Mouse (Mus musculus) E14TG2a.4 (cell line): ENCODE results near the gene Dlec1.

Experiments
- H3K27me3 ChIP-seq: 2 replicates; pipeline ENCODE4 v1.6.1; 2014; ENCODE audit warnings: low read length, control low read depth; ENCODE audit not compliant: insufficient read depth
- H3K36me3 ChIP-seq: 2 replicates; pipeline ENCODE4 v1.6.1; 2014; ENCODE audit warnings: low read length, control low read depth; ENCODE audit not compliant: insufficient read depth
- H3K4me1 ChIP-seq: replicated peaks from 2 replicates; pipeline ENCODE4 v1.6.1; 2014; ENCODE audit warnings: low read depth, low read length, control low read depth
- H3K4me3 ChIP-seq: replicated peaks from 2 replicates; pipeline ENCODE4 v1.5.1; 2014; ENCODE audit warnings: mild to moderate bottlenecking, low read length
- H3K9me3 ChIP-seq: 2 replicates; pipeline ENCODE4 v1.6.1; 2014; ENCODE audit warnings: low read length, control low read depth
- CTCF ChIP-seq: conservative IDR thresholded peaks from 2 replicates; pipeline ENCODE4 v1.5.1; 2014; ENCODE audit warnings: low read length
- NANOG ChIP-seq: IDR thresholded peaks from 2 replicates; pipeline ENCODE4 v1.6.1; 2014; ENCODE audit warnings: borderline replicate concordance, low read length, mixed read lengths
- POU5F1 ChIP-seq: IDR thresholded peaks from 2 replicates; pipeline ENCODE4 v1.6.1; 2014; ENCODE audit warnings: low read length, borderline replicate concordance

Gene Dlec1

DNA sequence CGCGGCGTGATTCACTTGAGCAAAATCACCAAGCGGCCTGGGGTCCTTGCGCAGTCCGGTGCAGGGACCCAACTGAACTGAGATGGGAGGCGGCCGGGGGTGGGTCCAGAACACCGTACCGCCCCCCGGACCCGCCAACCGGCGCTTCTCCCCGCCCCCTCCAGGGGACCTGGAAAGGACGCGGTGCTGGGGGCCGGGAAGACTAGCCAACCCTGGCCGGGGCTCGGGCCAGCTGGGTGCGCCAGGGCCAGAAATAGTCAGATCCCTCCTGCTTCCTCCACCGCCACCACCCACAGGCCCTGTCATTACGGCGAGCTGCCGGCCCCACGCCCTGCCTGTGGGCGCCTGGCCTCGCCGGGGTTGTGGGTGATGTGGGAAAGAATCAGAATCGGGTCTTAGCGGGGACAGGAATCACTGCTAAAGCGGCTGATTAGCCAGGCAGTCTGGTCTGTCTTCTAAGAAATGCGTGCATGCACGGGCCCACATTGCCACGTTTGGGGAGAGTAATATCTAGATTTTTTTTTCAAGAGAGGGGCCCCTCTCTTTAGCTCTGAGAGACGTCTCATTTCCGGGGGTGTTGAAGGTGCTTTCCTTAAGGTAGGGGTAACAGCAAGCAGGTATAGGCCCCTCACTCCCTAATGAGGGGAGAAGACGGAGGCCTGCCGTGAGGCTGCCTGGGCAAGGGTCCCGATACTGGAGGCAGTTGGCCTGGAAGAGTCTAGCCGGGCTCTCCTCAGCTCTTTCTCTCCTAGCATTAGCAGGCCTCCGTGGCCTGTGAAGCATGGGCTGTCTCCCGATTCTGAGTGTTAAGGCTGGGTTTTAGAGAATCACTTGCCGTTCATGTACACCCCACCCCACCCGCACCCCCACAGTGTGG is 8.6 kb upstream of the Dlec1 start, which contains the start of gene Plcd1:
Plcd1 (minus strand) TSS at position 84 of the 877 bp plus-strand sequence.
- H3K4me3 ChIP-seq = peak within 1 kb of the TSS; percentile 81
- TF ChIP-seq POU5F1 (no peak), CTCF (no peak), NANOG (no peak)
- H3K9me3 ChIP-seq = no peaks in the 10 kb centered on the region
- H3K36me3 ChIP-seq = no peaks in the 10 kb centered on the region
- peaks cover 48% of the 10 kb centered on the region for H3K27me3 ChIP-seq
- peaks cover 73% of the 10 kb centered on the region for H3K4me1 ChIP-seq

DNA sequence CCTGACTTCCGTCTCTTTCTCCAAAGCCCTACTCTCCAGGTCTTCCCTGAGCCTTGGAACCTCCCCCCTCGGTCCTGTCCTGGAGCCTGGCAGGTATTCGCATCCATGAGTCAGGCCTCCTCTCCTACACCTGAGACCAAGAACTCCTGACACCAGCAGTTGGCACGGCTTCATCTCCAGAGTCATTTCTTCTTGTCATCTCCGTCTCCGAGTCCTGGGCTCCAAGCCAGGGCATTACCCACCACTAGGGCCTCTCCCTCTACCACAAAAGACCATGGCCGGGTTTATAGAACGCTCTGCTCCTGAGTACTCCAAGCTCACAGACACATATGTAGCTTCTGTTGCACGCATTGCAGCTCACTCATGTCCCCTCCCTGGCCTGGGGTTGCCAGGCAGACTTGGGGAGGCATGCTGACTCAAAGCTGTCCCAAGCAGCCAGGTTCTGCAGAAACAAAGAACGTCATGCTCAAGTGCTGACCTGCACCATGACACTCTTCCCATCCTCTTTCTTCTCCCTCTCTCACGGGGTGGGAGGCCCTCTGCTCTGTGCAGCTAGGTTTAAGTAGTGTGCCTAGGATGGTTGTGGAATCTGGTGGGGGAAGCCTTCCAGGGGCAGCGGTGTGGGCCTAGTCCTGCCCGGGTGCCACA is 7.7 kb upstream of the Dlec1 start:
- H3K4me3 ChIP-seq = no peak overlapping the region
- no peaks in the 10 kb centered on the region for H3K9me3 ChIP-seq
- no peaks in the 10 kb centered on the region for H3K36me3 ChIP-seq

DNA sequence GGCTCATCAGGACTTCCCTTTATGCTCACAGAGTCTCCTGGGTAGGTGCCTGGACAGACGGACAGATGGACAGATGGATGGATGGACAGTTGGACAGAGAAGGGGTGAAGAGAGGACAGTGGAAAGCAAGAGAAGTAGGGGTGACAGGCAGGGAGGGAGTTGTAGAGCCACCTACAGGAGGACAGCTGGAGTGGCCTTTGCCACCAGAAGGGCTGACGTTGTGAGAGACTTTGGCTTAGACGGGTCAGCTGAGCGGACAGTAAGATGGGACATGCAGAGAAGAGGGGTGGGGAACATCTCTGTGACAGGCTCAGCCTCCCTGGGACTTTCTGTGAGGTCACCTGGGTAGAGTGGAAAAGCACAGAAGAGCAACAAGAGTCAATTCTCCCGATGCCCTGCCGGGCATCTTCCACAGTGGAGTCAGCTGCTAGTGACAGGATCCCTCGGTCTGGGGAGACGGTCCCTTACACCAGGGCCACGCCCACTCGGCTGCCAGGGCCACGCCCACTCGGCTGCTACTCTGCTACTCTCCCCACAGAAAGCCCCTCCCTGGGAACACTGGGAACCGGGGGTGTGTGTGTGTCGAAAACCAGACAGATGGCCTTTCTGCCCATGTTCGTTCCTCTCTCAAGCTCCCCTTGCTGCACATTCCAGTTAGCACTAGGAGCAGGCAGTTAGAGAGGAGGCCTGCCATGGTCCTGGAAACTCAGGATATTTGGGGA is 1.9 kb upstream of the Dlec1 start:
- peaks cover 19% of the 10 kb centered on the region for H3K27me3 ChIP-seq
- H3K9me3 ChIP-seq = no peaks in the 10 kb centered on the region
- H3K36me3 ChIP-seq = no peaks in the 10 kb centered on the region
- 0 out of 2 replicates have a peak overlapping the region, but pooled peaks have one; percentile 14 for H3K4me3 ChIP-seq
- no peak for TF ChIP-seq POU5F1
- no peak for TF ChIP-seq NANOG
- TF ChIP-seq CTCF = no peak
- H3K4me1 ChIP-seq = peaks cover 47% of the 10 kb centered on the region

More for the DNA sequence above, 7.7 kb upstream of the Dlec1 start:
- Histone ChIP-seq H3K4me1 (peaks cover 66% of the 10 kb centered on the region), H3K27me3 (peaks cover 48% of the 10 kb centered on the region)
- TF ChIP-seq NANOG = no peak
- no peak for TF ChIP-seq POU5F1
- TF ChIP-seq CTCF = no peak

DNA sequence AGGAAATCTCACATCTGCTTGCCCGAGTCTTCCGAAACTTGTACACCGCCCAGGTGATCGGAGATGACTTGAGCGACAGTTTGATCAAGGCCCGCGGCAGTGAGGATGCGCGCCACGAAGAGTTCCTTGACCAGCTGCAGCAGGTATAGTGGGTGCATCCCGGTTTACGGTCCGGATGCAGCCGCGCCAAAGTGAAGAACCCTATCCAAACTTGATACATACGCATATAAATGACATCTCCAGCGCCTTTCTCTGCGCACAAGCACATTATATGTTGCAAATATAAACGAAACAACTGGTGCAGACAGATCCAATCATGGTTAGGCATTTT is 470 bp downstream of the Dlec1 start:
- H3K9me3 ChIP-seq = no peaks in the 10 kb centered on the region
- peak overlapping the region; percentile 89 for H3K4me3 ChIP-seq
- TF ChIP-seq POU5F1 (no peak), NANOG (no peak), CTCF (no peak)

DNA sequence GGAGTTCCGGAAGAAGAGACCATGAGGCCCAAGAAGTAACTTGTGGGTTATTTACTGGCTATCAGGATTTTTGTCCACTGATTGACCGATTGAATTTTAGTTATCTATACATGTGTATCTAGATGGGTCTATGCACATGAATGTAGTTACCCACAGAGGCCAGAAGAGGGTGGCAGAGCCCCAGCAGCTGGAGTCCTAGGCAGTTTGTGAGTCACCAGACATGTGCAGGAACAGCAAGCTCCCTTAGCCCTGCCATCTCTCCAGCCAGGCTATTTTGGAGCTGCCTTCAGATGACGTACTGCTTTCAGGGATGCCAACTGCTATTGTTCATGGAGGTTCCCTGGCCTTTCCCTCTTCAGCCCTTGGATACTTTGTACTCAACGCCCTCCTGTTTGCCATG is 5.3 kb downstream of the Dlec1 start:
- H3K27me3 ChIP-seq = peaks cover 18% of the 10 kb centered on the region
- no peaks in the 10 kb centered on the region for H3K36me3 ChIP-seq
- TF ChIP-seq CTCF = peak; percentile 85
- TF ChIP-seq POU5F1 = no peak
- H3K4me3 ChIP-seq = no peak overlapping the region
- H3K4me1 ChIP-seq = peaks cover 38% of the 10 kb centered on the region
- no peaks in the 10 kb centered on the region for H3K9me3 ChIP-seq

More for the DNA sequence above, 470 bp downstream of the Dlec1 start:
- Histone ChIP-seq H3K4me1 (peaks cover 37% of the 10 kb centered on the region), H3K36me3 (no peaks in the 10 kb centered on the region), H3K27me3 (peaks cover 14% of the 10 kb centered on the region)

DNA sequence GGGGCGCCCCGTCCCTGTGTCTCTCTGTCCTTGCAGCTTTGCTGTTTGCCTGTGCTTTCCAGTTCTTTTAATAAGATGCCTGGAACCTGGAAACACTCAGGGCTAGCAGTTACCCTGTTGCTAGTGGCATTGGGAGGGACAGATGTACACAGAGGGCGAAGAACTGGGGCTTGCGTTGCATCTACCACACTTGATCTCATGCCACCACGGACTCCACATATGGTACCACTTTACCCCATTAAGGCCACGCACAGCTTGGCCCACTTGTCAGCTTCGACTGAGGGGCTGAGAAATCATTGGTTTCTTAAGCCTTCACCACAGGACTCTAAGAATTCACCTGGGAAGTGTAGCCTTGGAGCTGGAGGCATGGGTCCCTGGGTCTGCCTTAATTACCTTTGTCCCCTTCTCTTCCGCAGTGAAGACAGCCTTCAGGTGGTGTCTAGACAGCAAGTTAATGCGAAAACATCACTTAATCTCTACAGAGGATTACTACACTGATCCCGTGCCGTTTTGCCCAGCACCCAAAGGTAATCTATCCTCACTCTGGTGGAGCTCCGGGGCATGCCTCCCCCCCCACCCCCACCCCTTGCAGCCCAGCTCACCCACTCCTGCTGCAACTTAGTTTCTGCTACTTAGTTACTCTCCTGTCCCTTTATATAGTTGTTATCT is 7.5 kb downstream of the Dlec1 start:
- Histone ChIP-seq H3K36me3 (no peaks in the 10 kb centered on the region), H3K4me3 (no peak overlapping the region), H3K9me3 (no peaks in the 10 kb centered on the region), H3K4me1 (peaks cover 47% of the 10 kb centered on the region), H3K27me3 (peaks cover 13% of the 10 kb centered on the region; the same call in 1 of the 2 replicates)
- TF ChIP-seq NANOG (no peak), CTCF (no peak), POU5F1 (no peak)

DNA sequence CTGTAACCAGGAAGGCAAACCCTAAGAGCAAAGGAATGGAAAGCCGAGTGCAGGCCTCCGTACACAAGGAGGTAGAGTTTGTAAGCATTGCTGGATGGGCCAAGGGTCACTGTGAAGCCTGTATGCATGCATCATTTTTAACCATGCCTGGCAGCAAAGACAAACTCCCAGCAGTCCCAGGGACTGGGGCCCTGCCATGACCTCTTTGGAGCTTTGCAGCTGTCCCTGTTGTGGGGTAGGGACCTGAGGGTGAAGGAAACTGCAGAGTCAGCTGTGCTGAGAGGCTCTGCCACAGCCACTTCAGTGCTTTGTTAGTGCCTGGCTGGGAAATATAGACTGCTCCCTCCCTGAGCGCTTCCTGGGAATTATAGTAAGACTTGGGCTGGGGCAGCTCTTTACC is 8.4 kb downstream of the Dlec1 start:
- TF ChIP-seq CTCF (no peak), POU5F1 (no peak), NANOG (no peak)
- no peaks in the 10 kb centered on the region for H3K36me3 ChIP-seq
- H3K4me1 ChIP-seq = peaks cover 52% of the 10 kb centered on the region
- peak overlapping the region; percentile 43; the same call in 1 of the 2 replicates for H3K4me3 ChIP-seq
- H3K27me3 ChIP-seq = peaks cover 18% of the 10 kb centered on the region; the same call in 1 of the 2 replicates
- H3K9me3 ChIP-seq = no peaks in the 10 kb centered on the region

DNA sequence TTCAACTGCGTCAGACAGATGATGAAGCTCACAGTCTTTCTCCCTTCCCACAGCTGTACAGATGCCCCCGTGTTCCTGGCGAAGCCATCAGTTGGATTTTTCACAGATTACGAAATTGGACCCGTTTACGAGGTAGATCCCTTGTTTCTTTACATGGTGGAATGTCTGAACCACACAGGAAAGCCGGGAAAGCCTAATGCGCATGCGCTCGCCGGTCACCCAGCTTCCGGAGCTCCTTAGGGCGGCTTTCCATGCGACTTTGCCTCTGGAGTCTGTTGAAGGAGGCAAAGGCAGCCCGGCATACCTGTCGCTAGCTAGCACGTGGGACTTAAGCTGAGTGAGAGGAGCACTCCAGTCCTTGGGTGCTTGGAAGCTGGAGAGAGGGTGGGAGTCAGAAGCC is 12.6 kb downstream of the Dlec1 start:
- TF ChIP-seq NANOG (no peak), CTCF (no peak), POU5F1 (no peak)
- H3K9me3 ChIP-seq = no peaks in the 10 kb centered on the region
- H3K4me3 ChIP-seq = peak overlapping the region; percentile 32; the same call in 1 of the 2 replicates
- H3K4me1 ChIP-seq = peaks cover 50% of the 10 kb centered on the region
- H3K36me3 ChIP-seq = no peaks in the 10 kb centered on the region
- H3K27me3 ChIP-seq = peaks cover 18% of the 10 kb centered on the region; the same call in 1 of the 2 replicates
